Mouse (Mus musculus) gastrocnemius, postnatal 25 days (tissue): ENCODE measurements at regions not wholly inside any gene's neighbourhood (a gene's known extent, or its start where the extent isn't known, plus 50 kb on each side); places are given as distances from the start of the nearest gene placed in this dataset.

Source experiments
- DNase-seq: peaks from one replicate; pipeline ENCODE4 v3.0.0; 2022

DNA sequence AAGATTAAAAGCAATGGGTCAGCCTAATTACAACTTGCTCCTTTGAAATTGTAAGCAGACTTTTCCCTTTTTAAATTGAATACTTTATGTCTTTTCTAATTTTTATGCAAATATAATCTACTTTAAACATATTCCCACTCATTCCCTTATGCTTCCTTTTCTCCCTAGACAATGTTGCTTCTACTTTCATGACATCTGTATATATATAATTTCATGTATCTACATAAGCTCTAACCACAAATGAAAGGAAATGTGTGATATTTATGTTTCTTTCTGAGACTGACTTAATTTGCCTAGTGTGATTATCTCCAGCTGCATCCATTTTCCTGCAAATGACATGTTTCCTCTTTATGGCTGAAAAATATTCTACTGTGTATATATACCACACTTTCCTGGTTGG, 77.9 kb upstream of the Nampt start:
- no peak for DNase-seq

DNA sequence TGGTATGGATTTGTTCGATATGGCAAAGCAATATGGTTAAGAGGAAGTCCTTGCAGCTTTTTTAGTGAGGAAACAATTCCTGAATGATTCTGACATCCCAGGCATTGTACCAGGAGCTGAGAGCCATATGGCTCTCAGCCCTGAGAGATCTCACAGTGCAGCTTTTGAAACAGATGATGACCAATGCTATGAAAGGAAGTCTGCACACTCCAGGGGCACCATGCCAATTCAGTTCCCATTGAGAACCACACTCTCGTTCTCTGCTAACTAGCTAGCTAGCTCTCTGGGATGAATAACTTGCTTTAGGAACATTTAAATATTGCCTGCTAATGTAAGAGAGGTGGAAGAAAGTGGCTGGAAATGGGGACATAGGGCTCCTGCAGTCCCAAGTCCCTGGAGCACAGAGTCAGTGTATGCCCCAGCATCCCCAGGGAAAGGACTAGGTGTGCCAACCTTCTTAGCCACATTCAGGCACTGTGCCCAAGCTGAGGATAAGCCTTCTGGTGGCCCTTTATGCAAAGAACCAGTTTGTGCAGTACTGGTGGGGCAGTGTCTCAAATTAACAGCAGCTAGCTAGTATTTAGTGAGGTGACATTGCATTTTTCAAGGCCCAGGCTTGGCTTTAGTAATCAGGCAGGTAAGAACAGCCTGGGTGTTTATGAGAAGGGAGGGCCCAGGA, 61.8 kb upstream of the Nampt start:
- DNase-seq, result no peak

DNA sequence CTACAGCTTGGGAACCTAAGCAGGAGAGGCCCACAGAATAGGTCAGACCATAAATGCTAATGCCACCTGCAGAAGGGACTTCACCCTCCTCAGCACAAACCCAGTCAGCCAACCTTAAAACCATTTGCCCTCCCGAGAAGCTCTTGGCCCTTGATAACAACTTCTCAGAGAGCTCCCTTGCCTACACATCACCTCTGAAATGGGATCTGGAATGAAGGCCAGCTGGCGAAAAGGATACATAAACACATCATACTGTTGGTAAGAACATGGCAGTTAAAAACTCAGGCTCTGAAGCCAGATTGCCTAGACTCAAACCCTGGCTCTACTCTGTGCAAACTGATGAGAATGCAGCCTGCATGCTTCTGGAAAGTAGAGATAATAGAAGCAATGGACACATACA, 61.2 kb upstream of the Nampt start:
- DNase-seq, result no peak

DNA sequence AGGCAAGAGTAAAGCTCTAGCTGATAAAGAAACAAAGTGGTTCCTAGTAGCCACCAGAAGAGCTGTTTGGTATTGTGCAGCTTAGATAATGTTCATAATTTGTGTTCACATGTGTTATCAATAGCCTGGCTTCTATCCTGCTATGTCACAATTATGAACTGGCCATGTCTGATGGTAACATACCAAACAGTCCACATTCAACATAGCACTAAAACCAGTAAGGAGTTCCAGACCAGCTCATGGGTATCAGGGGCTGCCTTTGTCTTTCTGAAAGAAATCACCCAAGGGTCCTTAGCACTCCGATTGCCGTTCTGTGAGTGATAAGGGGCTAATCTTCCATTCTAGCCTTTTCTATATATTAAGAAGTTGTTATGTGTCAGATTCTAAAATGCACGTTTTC, 58.7 kb upstream of the Nampt start:
- DNase-seq, result no peak

DNA sequence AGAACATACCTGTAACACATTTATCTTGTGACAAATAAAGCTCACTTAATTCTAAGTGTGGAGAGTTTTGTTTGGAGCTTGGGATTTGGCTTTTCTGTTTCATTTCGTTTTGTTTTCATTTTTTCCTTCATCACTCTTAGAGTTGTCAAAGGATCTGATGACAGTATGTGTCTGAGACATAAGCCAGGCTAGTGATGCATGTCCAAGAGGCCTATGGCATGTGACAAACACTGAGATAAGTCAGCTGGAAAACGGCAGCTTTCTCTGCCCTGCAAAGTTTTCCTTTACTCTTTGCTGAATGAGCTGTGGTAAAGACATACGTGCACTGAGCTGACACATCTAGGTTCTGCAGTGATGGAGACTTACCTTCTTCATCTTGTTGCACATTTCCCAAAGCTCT, 58.3 kb upstream of the Nampt start:
- no peak for DNase-seq

DNA sequence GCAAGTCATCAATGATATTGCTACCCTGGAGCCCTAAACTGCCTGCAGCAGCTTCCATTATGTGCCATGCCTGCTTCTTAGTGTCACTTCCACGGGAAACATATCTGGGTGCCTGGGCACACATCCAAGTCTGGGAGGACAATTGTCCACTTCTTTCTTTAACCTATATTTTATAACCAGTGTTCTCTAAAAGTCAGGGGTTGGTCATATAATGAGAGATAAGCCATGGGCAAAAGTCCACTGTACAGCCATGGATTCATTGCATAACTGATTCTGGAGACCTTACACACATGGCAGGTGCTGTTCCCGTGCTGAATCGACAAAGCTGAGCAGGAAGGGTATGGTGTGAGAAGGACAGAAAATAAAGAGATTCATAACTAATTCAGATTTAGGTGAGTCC, 55.1 kb upstream of the Nampt start:
- DNase-seq, result no peak

DNA sequence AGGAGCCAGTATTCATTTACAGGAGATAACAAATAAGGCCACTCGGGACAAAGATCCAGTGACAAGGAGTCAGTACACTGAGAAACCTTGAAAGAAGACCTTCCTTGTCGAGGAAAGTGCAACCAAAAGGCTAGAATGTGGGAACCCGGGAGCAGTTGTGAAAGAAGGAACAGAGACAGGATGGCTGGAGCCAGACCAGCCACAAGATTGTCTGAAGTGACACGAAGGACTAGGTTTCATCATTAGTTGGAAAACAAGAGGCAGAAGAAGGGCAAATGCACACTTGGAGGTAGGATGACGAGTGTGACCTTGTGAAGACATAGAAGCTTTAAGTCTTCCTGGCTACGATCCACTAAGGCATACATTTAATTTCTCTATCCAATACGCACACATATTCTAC, 54.6 kb upstream of the Nampt start:
- DNase-seq, result no peak

DNA sequence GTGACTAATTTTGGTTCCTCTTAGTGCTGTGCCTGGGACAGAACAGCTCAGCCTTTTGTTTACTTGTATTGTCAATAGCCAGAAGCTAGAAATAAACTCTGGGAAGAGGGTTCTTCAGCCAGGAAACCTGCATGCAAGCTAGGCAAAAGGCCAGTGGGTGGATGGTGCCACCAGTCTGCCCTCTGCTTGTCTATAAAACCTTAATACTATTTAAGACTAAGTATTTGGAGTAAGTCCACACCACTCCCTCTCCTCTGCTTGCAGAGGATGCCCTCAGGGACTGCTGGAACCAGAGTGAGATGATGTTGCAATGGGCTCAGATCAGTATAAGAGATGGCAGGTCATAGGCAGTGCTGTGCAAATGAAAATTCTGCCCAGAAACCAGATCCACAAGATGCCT, 53.5 kb upstream of the Nampt start:
- DNase-seq, result peak; percentile 8

DNA sequence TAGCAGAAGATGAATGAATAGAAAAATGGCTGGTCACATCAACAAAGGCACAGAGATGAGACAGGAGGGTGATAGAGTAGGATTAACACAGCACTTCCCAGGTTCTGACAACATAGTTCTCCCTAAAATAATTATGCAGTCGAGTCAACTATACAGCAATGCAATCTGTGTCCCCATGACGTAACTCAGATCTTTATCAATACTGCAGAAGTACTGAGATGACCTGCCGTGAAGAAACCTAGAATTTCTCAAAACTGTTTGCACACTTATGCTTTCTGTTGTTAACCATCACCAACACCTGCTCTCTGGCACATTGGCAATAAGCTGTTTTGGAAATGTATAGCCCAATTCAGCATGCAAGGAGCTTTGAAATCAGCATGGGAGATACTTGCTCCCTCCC, 52.8 kb upstream of the Nampt start:
- no peak for DNase-seq

DNA sequence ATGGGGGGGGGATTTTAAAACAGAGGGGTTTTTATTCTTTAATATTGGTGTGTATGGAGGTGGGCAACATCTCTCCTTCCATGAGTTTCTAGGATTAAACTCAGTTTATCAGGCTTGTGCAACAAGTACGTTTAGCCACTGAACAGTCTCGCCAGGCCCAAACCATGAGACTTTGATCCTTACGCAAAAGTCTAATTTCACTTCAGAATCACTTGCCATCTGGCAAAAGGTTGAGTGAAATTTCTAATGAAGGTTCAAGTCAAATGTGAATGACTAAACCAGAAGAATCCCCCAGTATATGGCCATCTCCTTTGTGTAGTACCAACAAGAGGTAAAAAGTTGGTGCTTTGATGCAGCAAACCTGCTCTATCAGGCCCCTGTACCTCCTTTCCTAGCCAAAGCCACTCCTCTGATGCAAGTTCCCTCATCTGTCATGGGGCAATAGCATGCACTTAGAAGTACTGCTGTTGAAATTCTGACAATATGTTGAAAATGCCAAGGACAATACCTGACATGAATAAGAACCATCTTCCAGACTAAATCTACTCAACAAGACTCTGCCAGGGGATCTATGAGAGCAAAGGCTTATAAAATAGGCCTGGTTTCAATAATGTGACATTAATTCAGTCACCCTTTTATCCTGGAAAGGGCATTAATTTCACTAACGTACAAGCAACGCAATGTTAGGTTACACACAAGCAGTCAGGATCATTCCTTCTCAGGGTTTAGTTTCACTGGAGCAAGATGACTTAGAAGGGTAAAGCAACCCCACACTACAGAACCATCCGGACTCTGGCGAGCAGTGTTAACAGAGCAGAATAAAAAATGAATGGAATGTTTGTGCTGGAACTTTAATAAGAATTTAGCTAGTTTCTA, 51.9 kb upstream of the Nampt start:
- DNase-seq, result no peak

DNA sequence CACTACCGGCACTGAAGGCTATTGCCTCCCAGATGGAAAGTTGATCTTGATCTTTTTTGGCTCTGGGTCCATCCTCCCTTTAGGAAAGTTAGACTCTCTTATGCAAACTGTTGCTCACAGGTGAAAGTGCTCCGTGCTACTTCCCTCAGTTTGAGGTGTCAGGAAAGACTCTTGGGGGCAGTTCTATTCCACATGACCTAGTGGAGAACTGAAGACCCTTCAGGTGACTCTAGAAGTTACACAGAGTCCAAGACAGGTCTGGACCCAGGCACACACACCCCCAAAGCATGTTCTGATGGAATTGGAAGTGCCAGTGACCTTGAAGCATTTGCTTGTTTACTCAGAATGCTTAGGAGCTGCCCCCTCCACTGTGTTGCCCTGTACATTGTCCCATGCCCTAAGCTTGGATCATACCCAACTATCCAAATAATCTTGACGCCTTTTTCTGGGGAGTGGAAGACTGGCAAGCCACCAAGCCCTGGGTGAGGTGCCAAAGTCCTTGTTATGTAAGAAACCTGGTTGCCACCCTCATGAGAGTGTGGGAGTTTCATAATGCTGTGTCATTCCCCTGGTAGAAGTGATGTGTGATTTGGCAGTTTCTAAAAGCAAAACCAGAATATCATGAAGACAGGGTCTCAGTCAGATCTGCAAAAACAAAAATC, 51.1 kb upstream of the Nampt start:
- DNase-seq, result no peak

DNA sequence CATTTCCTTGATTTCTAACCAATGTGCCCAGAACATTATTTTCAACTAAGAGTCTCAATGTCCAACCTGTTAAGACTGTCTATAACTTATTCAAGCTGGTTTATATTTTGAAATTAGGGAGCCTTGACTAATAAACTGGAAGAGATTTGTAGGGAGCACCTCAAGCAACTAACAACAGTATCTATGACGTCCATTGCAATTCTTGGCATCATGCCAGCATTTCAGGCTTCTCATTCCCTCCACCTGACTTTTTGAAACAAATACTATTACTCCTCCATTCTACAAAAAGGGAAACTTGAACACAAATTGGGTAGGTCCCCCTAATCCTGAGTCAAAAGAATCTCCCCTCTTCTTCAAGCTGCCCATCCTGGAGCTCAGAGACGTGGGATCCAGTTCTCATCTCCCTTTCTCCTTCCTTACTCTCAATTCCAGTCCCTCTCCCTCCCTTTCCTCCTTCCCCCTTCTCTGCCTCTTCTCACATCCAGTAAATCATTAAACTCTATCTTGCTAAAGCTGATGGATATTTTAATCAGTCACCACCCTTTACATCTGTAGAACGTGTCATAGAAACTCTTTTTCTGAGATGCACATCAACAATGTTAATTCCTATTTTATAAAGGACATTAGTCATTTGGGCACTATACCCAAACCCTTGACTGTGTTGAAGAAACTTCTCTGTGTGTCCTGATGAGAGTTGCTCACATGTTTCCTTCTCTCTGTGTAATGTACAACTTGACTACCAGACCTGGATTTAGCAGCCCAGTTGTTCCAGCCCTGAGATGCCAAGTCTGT, 50.4 kb upstream of the Nampt start:
- no peak for DNase-seq
